Mouse (Mus musculus) liver, embryonic 18 days (tissue): ENCODE data around the gene Nkd2. TPM values are rescaled to one million over a fixed set of nuclear protein-coding genes. Genes with fewer than 3 reads are reported as not detected.

Source experiments
- polyA plus RNA-seq: library from polyadenylated mRNA; depleted of rRNA; stranded (reverse); fragments of >200 nt; gene quantifications from 2 replicates; pipeline ENCODE4 v1.2.3, GENCODE M21; 2012; rRNA removed

Nkd2 gene
- 0.17 and 0.22 TPM in 2 replicates for polyA plus RNA-seq

GRCm38 (mm10) chr13:73847465-73847836 is at the start of gene Nkd2:
TSS of gene Nkd2 (minus strand) at chr13:73847631.

Other genes starting within 250 kb of the Nkd2 start
- 49.9 and 54.2 TPM in 2 replicates for gene Clptm1l, start 243.6 kb downstream of the Nkd2 start, polyA plus RNA-seq
- gene Tert, start 220.7 kb downstream of the Nkd2 start, polyA plus RNA-seq = 2.7 and 2.8 TPM in 2 replicates
- gene Slc6a18, start 169.6 kb downstream of the Nkd2 start, polyA plus RNA-seq = 0.01 TPM in 1 of 2 replicates, not detected in the other
- gene Slc6a19, start 142.8 kb downstream of the Nkd2 start, polyA plus RNA-seq = 1.4 and 1.7 TPM in 2 replicates
- 14.3 and 16.5 TPM in 2 replicates for gene Slc12a7, start 114.5 kb downstream of the Nkd2 start, polyA plus RNA-seq
- 5.0 and 5.3 TPM in 2 replicates for gene Trip13, start 90.2 kb upstream of the Nkd2 start, polyA plus RNA-seq
- gene Brd9, start 90.2 kb upstream of the Nkd2 start, polyA plus RNA-seq = 13.4 and 14.5 TPM in 2 replicates
- gene Zdhhc11, start 116.2 kb upstream of the Nkd2 start, polyA plus RNA-seq = not detected in 2 replicates
- 1.2 and 1.4 TPM in 2 replicates for gene Tppp, start 161.8 kb upstream of the Nkd2 start, polyA plus RNA-seq
- gene Cep72, start 214.7 kb upstream of the Nkd2 start, polyA plus RNA-seq = 3.1 and 3.5 TPM in 2 replicates